Mouse (Mus musculus) liver, adult (tissue): ENCODE results near the gene Plin1.

Experiments
- GATA4 ChIP-seq: IDR thresholded peaks from 2 replicates; pipeline ENCODE4 v1.6.1; 2014; ENCODE audit warnings: mild to moderate bottlenecking, low read length; ENCODE audit not compliant: insufficient replicate concordance

Gene Plin1

DNA sequence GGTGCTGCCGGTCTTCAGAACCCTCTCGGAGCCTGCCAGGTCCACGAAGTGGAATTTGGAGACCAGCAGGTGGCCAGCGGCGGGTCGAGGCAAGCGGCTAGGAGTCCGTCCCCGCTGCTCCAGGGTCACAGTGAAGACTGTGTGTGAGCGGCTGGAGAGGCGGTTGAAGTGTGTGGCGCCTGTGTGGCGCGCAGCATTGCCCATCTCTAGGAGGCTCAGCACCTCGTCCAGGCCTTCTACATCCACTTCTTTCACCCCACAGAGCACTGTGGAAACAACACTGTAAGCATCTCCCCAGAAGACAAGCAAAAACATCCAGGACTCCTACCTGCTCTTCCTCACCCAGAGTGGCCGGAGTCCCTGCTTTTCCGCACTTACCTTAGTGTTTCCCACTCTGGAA, 21.9 kb downstream of the Plin1 start:
- TF ChIP-seq GATA4, result no peak

DNA sequence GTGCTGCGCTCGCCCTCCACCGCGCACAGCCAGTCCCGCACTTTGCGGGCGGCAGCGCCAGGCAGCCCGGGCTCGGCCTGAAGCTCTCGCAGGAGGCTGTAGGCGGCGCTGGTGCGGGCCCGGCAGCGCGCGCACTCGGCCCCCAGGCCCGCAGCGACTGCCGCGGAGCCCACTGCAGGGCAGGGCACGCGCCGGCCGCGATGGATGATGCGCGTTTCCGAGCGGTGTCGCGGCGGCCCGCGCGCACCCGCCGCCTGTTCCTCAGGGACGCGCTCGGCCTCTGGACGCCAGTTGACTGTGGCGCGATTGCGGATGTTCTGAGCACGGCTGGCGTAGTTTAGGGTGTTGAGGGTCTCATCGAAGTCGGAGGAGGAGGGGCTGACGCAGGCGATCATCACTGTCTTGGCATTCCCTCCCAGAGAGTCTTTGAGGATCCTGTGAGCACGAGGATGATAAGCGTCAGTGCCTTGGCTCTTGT, 22.5 kb downstream of the Plin1 start:
- TF ChIP-seq GATA4, result no peak

DNA sequence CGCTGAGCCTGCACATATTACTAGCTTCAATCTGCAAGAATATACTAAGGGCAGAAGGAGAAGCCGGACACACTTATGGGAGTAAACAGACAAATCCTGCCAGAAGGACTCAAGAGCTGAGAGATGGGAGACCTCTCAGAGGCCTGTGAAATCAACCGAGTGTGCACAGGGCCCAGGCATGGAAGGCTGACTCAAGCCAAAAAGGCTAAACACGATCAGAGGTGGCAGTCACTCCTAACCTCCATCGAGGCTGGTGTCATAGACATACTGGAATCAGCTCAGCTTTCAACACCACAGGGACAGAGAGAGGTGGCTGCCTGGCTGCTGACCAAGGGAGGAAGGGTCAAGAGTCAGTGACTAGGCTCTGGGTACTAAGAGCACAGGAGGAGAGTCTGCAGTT, 27.5 kb downstream of the Plin1 start:
- no peak for TF ChIP-seq GATA4

DNA sequence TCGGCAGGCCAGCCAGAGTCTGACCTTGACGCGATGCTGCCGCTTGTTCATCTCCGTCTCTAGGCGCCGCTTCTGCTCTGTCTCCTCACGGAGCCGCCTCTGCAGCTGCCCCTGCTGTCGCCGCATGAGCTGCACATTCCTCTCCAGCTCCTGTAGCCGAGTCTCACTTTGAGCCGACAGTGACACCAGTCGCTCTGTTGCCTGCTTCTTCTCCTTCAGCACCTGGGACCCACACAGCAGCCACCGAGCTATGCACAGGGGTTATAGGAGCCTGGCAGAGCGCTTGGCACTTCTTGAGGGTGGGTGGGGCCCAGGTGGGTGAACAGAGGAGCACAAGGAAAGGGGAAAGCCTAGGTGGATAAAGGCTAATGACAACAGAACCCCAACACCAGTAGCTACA, 29.9 kb downstream of the Plin1 start:
- TF ChIP-seq GATA4, result no peak

DNA sequence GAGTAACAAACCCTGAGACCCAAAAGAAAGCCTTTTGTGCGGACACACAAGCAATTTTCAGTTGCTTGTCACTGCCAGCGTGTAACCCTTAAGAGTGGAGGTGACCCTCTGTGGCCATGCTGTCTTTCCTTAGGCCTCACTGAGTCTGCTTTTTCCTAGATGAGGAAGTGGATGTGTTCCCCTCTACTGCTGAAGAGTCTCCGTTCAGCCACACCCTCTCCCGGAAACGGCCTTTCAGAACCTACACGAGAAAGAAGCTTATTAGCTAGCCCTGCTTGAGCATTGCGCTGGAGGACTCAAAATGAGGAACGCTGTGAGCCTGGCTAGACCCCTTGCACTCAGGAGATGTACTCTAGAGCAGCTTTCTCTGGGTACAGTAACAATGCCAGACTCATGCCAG, 36.2 kb downstream of the Plin1 start:
- TF ChIP-seq GATA4, result no peak

DNA sequence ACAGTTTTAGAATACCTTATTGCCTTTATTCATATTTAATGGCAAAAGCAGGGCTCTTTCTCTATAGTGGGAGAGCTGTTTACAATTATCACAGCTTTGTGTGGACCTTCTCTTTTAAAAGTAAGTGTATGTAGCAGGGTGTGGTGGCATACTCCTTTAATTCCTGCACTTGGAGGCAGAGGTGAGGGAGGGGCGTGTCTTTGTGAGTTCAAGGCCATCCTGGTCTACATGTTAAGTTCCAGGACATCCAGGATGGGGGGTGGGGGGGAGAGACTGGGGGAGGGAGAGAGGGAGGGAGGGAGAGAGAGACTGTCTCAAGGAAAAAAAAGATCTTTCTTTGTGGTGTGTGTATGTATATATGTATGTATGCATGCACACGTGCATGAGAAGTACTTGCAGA, 52.5 kb downstream of the Plin1 start:
- TF ChIP-seq GATA4, result no peak

DNA sequence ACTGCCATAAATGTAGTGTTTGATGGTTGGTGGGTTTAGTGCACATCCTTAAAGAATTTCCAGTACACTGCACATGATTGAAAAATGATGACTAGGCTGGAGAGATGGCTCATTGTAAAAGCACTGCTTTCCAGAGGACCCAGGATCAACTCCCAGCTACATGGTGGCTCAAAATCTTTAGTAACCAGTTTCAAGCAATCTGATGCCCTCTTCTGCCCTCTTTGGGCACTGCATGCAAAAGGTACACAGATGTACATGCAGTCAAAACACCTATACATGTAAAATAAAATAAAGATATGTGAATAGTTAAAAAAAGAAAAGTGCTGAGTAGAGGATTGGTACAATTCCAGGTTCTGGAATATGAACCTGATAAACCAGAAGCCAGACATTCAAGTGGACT, 53.5 kb downstream of the Plin1 start:
- TF ChIP-seq GATA4, result no peak

DNA sequence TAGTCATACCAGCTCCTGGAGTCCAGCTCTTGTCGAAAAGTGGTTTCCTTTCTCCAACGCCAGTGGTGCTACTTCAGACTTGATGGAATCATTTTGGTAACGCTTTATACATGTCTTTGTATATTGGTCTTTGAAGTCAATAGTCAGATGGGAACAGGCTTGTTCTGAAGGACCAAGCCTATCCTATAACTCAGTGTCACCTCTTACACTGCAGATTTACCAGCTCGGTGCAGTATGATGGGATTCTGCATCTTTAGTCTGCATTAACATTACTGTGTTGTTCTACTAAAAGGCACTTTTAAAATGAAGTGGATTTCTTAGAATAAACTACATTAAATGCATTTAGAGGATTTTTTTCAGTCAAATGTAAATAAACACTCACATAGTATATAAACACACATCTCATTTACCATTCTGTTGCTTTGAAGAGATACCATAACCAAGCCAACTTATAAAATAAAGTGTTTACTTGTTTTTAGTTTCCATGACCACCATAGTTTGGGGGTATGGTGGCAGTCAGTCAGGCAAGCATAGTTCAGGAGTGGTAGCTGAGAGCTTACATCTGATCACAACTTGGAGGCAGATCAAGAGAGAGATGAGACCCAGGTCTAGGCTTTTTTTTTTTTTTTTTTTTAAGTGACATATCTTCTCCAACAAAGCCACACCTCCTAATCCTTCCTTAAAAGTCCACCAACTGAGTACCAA, 61.7 kb downstream of the Plin1 start:
- TF ChIP-seq GATA4, result no peak
